9 mouse cellular contexts compared by ENCODE assay signal in the genomic region with DNA sequence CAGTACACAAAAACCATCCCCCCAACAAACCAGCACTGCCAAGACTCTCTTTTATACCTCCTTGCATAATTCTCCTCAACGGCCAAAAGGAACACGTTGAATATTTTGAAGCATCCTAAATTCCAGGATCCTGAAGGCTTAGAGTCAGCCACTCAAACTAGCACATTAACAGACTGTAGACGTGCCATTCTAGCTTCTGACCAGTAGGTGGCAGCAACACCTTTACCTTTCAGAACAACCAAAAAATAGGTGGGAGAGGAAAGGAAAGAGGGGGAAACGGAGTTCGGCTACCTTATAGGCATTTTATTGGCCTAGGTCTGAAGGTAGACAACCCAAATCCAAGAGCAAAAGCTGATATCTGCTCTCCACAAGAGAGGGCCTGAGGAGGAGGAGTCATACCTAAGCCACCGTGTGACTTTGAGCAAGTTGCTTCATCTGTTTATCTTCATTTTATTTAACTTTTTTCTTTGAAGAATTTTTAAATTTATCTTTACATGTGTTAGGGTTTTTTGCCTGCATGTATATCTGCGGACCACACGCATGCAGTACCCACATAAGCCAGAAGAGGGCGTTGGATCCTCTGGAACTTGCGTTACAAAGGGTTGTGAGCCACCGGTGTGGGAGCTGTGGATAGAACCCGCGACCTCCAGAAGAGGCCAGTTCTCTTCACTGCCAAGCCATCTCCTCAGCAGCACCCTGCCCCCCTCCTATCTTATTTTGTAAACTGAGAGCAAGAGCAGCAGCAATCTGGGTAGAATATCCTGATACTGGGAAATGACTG. TPM values are rescaled to one million over a fixed set of nuclear protein-coding genes. Genes with fewer than 3 reads are reported as not detected.
DNase-seq lines count a peak whose midpoint lies in the region; ATAC-seq and TF ChIP-seq lines count a peak whose summit lies in the region.
"Had no signal": no experiment of that assay in that cellular context is flagged by ENCODE, and none has a peak within 500 bp of the region (broad histone marks: within the 10 kb centered on the region; RNA-seq: fewer than 3 reads in every experiment).

No protein-coding gene starts in this region.

- H3K4me1 ChIP-seq in midbrain, embryonic 10.5 days: peaks cover 19% of the 10 kb centered on the region
- peaks cover 10% of the 10 kb centered on the region for H3K4me1 ChIP-seq in midbrain, embryonic 13.5 days (replicated peaks)
- H3K4me1 ChIP-seq in kidney, postnatal 0 days (replicated peaks; ENCODE audit: insufficient read depth, low read length): peaks cover 6% of the 10 kb centered on the region; the same call in 1 of the 2 replicates
- H3K4me1 ChIP-seq in stomach, postnatal 0 days (replicated peaks; ENCODE audit: control insufficient read depth, insufficient read depth): peaks cover 3% of the 10 kb centered on the region; the same call in 1 of the 2 replicates

- DNase-seq in adrenal gland, adult 2 months: peak; percentile 51
- DNase-seq in adrenal gland, postnatal 25 days: no peak
- peak; percentile 58 for DNase-seq in midbrain, embryonic 10.5 days (ENCODE audit: low spot score)
- DNase-seq in cerebellum, postnatal 36 days: peak; percentile 52 to 69
- DNase-seq in kidney, postnatal 0 days (ENCODE audit: low spot score): peak; percentile 83
- DNase-seq in lung, postnatal 14 days: peak; percentile 54
- peak; percentile 51 for DNase-seq in stomach, postnatal 0 days (ENCODE audit: low spot score)

- H3K9ac ChIP-seq in midbrain, embryonic 13.5 days (replicated peaks): no peak overlapping the region
- no peak overlapping the region for H3K9ac ChIP-seq in kidney, postnatal 0 days (ENCODE audit: low read depth, low read length)
- H3K9ac ChIP-seq in stomach, postnatal 0 days (ENCODE audit: low read length): no peak overlapping the region

- H3K4me2 ChIP-seq in midbrain, embryonic 13.5 days (replicated peaks): no peak overlapping the region
- no peak overlapping the region for H3K4me2 ChIP-seq in kidney, postnatal 0 days (ENCODE audit: low read length)
- H3K4me2 ChIP-seq in stomach, postnatal 0 days (replicated peaks; ENCODE audit: low read depth): no peak overlapping the region

- TF ChIP-seq CTCF in kidney, postnatal 0 days (IDR thresholded peaks at IDR 0.05; ENCODE audit: low read depth): peak; percentile 84
- TF ChIP-seq CTCF in stomach, postnatal 0 days (IDR thresholded peaks at IDR 0.05; ENCODE audit: low read depth): peak; percentile 92

- H3K4me3 ChIP-seq in midbrain, embryonic 10.5 days: no peak overlapping the region
- H3K4me3 ChIP-seq in midbrain, embryonic 13.5 days (replicated peaks): no peak overlapping the region
- H3K4me3 ChIP-seq in kidney, postnatal 0 days (replicated peaks; ENCODE audit: low read depth, low read length): no peak overlapping the region
- H3K4me3 ChIP-seq in stomach, postnatal 0 days (ENCODE audit: low read depth, low read length): no peak overlapping the region

- H3K27ac ChIP-seq in midbrain, embryonic 10.5 days (replicated peaks): no peak overlapping the region
- no peak overlapping the region for H3K27ac ChIP-seq in midbrain, embryonic 13.5 days
- H3K27ac ChIP-seq in kidney, postnatal 0 days: no peak overlapping the region
- H3K27ac ChIP-seq in stomach, postnatal 0 days (replicated peaks): no peak overlapping the region
- H3K27ac ChIP-seq: macrophage had no signal

- no peaks in the 10 kb centered on the region for H3K9me3 ChIP-seq in midbrain, embryonic 10.5 days (replicated peaks)
- no peaks in the 10 kb centered on the region for H3K9me3 ChIP-seq in midbrain, embryonic 13.5 days
- no peaks in the 10 kb centered on the region for H3K9me3 ChIP-seq in kidney, postnatal 0 days (replicated peaks; ENCODE audit: low read length)
- no peaks in the 10 kb centered on the region for H3K9me3 ChIP-seq in stomach, postnatal 0 days (ENCODE audit: control insufficient read depth, low read length)

- H3K36me3 ChIP-seq in midbrain, embryonic 10.5 days: no peaks in the 10 kb centered on the region
- H3K36me3 ChIP-seq in midbrain, embryonic 13.5 days: no peaks in the 10 kb centered on the region
- no peaks in the 10 kb centered on the region for H3K36me3 ChIP-seq in kidney, postnatal 0 days (ENCODE audit: insufficient read depth, low read length)
- H3K36me3 ChIP-seq in stomach, postnatal 0 days (ENCODE audit: control insufficient read depth, insufficient read depth, low read length): no peaks in the 10 kb centered on the region

- ATAC-seq in midbrain, embryonic 13.5 days: no peak
- no peak for ATAC-seq in kidney, postnatal 0 days (replicated peaks; ENCODE audit: low FRiP score, low read depth)
- ATAC-seq in stomach, postnatal 0 days (ENCODE audit: low FRiP score, low TSS enrichment): no peak

- WGBS in midbrain, embryonic 10.5 days: 35% methylated on average over 13 of the region's 13 CpGs
- WGBS in midbrain, embryonic 13.5 days: 35% methylated on average over 13 of the region's 13 CpGs
- 31% methylated on average over 13 of the region's 13 CpGs for WGBS in kidney, postnatal 0 days
- WGBS in stomach, postnatal 0 days: 30% methylated on average over 13 of the region's 13 CpGs

- no peak for TF ChIP-seq EP300 in stomach, postnatal 0 days (optimal IDR thresholded peaks at IDR 0.05)

- peaks cover 58% of the 10 kb centered on the region for H3K27me3 ChIP-seq in midbrain, embryonic 10.5 days (ENCODE audit: low read depth, poor library complexity, severe bottlenecking)
- peaks cover 38% of the 10 kb centered on the region for H3K27me3 ChIP-seq in midbrain, embryonic 13.5 days
- H3K27me3 ChIP-seq in kidney, postnatal 0 days (ENCODE audit: insufficient read depth, low read length): peaks cover 7% of the 10 kb centered on the region
- no peaks in the 10 kb centered on the region for H3K27me3 ChIP-seq in stomach, postnatal 0 days (ENCODE audit: control insufficient read depth, insufficient read depth, low read length)

RNA-seq across cellular contexts. Expression of gene Prph, which starts 5.3 kb away (rescaled TPM):
- under 1 TPM; 0.43 to 0.86 TPM for total RNA-seq in adrenal gland, adult 2 months (2021)
- polyA plus RNA-seq in adrenal gland, adult 2 months (2012; rRNA removed): 2.4 and 8.5 TPM in 2 replicates
- total RNA-seq in adrenal gland, postnatal 25 days (2021): 0.52 and 2.2 TPM in 2 replicates
- 3.3 and 4.2 TPM in 2 replicates for polyA plus RNA-seq in midbrain, embryonic 10.5 days (2016; fragmentation: Nextera tagmentation; extraction: Ambion mirVana)
- 7.5 and 8.2 TPM in 2 replicates for polyA plus RNA-seq in midbrain, embryonic 13.5 days (2015; fragmentation: Nextera tagmentation; extraction: Ambion mirVana)
- 0.26 and 0.82 TPM in 2 replicates for polyA plus RNA-seq in kidney, postnatal 0 days (2015; fragmentation: Nextera tagmentation; extraction: Ambion mirVana)
- 25.7 and 28.6 TPM in 2 replicates for polyA plus RNA-seq in stomach, postnatal 0 days (2015; fragmentation: Nextera tagmentation; extraction: Ambion mirVana)

RNA-seq across cellular contexts. Expression of gene Tuba1c, which starts 20.0 kb away (rescaled TPM):
- total RNA-seq in adrenal gland, adult 2 months (2021): 100 to 1,000 TPM; 270 to 284 TPM
- 205 and 318 TPM in 2 replicates for polyA plus RNA-seq in adrenal gland, adult 2 months (2012; rRNA removed)
- total RNA-seq in adrenal gland, postnatal 25 days (2021): 286 and 303 TPM in 2 replicates
- 118 and 129 TPM in 2 replicates for polyA plus RNA-seq in midbrain, embryonic 10.5 days (2016; fragmentation: Nextera tagmentation; extraction: Ambion mirVana)
- polyA plus RNA-seq in midbrain, embryonic 13.5 days (2015; fragmentation: Nextera tagmentation; extraction: Ambion mirVana): 37.3 and 41.4 TPM in 2 replicates
- polyA plus RNA-seq in kidney, postnatal 0 days (2015; fragmentation: Nextera tagmentation; extraction: Ambion mirVana): 170 and 178 TPM in 2 replicates
- 145 and 159 TPM in 2 replicates for polyA plus RNA-seq in stomach, postnatal 0 days (2015; fragmentation: Nextera tagmentation; extraction: Ambion mirVana)

RNA-seq across cellular contexts. Expression of gene Troap, which starts 24.7 kb away (rescaled TPM):
- total RNA-seq in adrenal gland, adult 2 months (2021): under 1 TPM; 0.73 to 0.78 TPM
- 2.8 and 5.2 TPM in 2 replicates for polyA plus RNA-seq in adrenal gland, adult 2 months (2012; rRNA removed)
- total RNA-seq in adrenal gland, postnatal 25 days (2021): 4.3 and 5.6 TPM in 2 replicates
- polyA plus RNA-seq in midbrain, embryonic 10.5 days (2016; fragmentation: Nextera tagmentation; extraction: Ambion mirVana): 47.5 and 50.2 TPM in 2 replicates
- 13.3 and 14.6 TPM in 2 replicates for polyA plus RNA-seq in midbrain, embryonic 13.5 days (2015; fragmentation: Nextera tagmentation; extraction: Ambion mirVana)
- 11.4 and 11.5 TPM in 2 replicates for polyA plus RNA-seq in kidney, postnatal 0 days (2015; fragmentation: Nextera tagmentation; extraction: Ambion mirVana)
- 5.1 and 7.1 TPM in 2 replicates for polyA plus RNA-seq in stomach, postnatal 0 days (2015; fragmentation: Nextera tagmentation; extraction: Ambion mirVana)

RNA-seq across cellular contexts. Expression of gene C1ql4, which starts 38.0 kb away (rescaled TPM):
- not detected for total RNA-seq in adrenal gland, adult 2 months (2021)
- not detected in 2 replicates for polyA plus RNA-seq in adrenal gland, adult 2 months (2012; rRNA removed)
- not detected in 2 replicates for total RNA-seq in adrenal gland, postnatal 25 days (2021)
- polyA plus RNA-seq in midbrain, embryonic 10.5 days (2016; fragmentation: Nextera tagmentation; extraction: Ambion mirVana): 0.21 and 2.3 TPM in 2 replicates
- polyA plus RNA-seq in midbrain, embryonic 13.5 days (2015; fragmentation: Nextera tagmentation; extraction: Ambion mirVana): 10.1 and 13.7 TPM in 2 replicates
- 1.3 TPM in 2 replicates for polyA plus RNA-seq in kidney, postnatal 0 days (2015; fragmentation: Nextera tagmentation; extraction: Ambion mirVana)
- polyA plus RNA-seq in stomach, postnatal 0 days (2015; fragmentation: Nextera tagmentation; extraction: Ambion mirVana): not detected in 2 replicates
- polyA plus RNA-seq: macrophage had no signal

RNA-seq across cellular contexts. Expression of gene Dnajc22, which starts 43.3 kb away (rescaled TPM):
- 1 to 10 TPM; 3.2 to 4.4 TPM for total RNA-seq in adrenal gland, adult 2 months (2021)
- 0.29 and 0.31 TPM in 2 replicates for polyA plus RNA-seq in adrenal gland, adult 2 months (2012; rRNA removed)
- total RNA-seq in adrenal gland, postnatal 25 days (2021): 1.9 and 3.8 TPM in 2 replicates
- polyA plus RNA-seq in midbrain, embryonic 10.5 days (2016; fragmentation: Nextera tagmentation; extraction: Ambion mirVana): 0.99 and 1.3 TPM in 2 replicates
- 1.7 and 1.8 TPM in 2 replicates for polyA plus RNA-seq in midbrain, embryonic 13.5 days (2015; fragmentation: Nextera tagmentation; extraction: Ambion mirVana)
- 8.8 TPM in 2 replicates for polyA plus RNA-seq in kidney, postnatal 0 days (2015; fragmentation: Nextera tagmentation; extraction: Ambion mirVana)
- 13.5 and 14.4 TPM in 2 replicates for polyA plus RNA-seq in stomach, postnatal 0 days (2015; fragmentation: Nextera tagmentation; extraction: Ambion mirVana)
- polyA plus RNA-seq: macrophage had no signal
